Mouse (Mus musculus) liver, embryonic 13.5 days (tissue): ENCODE results near the gene Fxr1. TPM values are rescaled to one million over a fixed set of nuclear protein-coding genes. Genes with fewer than 3 reads are reported as not detected.

Experiments
- ATAC-seq: fragments of 200-750 bp; cut with Nextera tagmentation; 2 replicates; pipeline ENCODE4 v1.8.0; 2017; ENCODE audit warnings: low read depth, mild to moderate bottlenecking, moderate number of reproducible peaks, moderate library complexity
- DNase-seq: peaks from one replicate; pipeline ENCODE4 v3.0.0; 2022
- H3K27ac ChIP-seq: fragments of 300-500 bp; sonication (generic); 2 replicates; pipeline ENCODE4 v1.5.1; 2015; ENCODE audit warnings: moderate library complexity, mild to moderate bottlenecking, inconsistent platforms
- H3K27me3 ChIP-seq: fragments of 300-500 bp; sonication (generic); 2 replicates; pipeline ENCODE4 v1.6.1; 2015; ENCODE audit warnings: mild to moderate bottlenecking, inconsistent platforms
- H3K36me3 ChIP-seq: fragments of 300-500 bp; sonication (generic); 2 replicates; pipeline ENCODE4 v1.6.1; 2015; ENCODE audit warnings: mild to moderate bottlenecking, inconsistent platforms
- H3K4me1 ChIP-seq: fragments of 300-500 bp; sonication (generic); replicated peaks from 2 replicates; pipeline ENCODE4 v1.6.1; 2015; ENCODE audit warnings: inconsistent platforms
- H3K4me2 ChIP-seq: fragments of 300-500 bp; sonication (generic); 2 replicates; pipeline ENCODE4 v1.6.1; 2015; ENCODE audit warnings: inconsistent platforms, mild to moderate bottlenecking, moderate library complexity
- H3K4me3 ChIP-seq: fragments of 300-500 bp; sonication (generic); replicated peaks from 2 replicates; pipeline ENCODE4 v1.5.1; 2015; ENCODE audit warnings: mild to moderate bottlenecking, inconsistent platforms
- H3K9ac ChIP-seq: fragments of 300-500 bp; sonication (generic); 2 replicates; pipeline ENCODE4 v1.6.1; 2015; ENCODE audit warnings: mild to moderate bottlenecking, inconsistent platforms
- H3K9me3 ChIP-seq: fragments of 300-500 bp; sonication (generic); replicated peaks from 2 replicates; pipeline ENCODE4 v1.6.1; 2016; ENCODE audit warnings: inconsistent platforms
- WGBS: fragments of 180-500 bp; shearing (Covaris S2); methylation state at CpG from one replicate; pipeline ENCODE4 v1.1.7; 2015; ENCODE audit not compliant: insufficient replicate concordance; 5-methylcytosine and 5-hydroxymethylcytosine counted together
- polyA plus RNA-seq: library from polyadenylated mRNA; unstranded; fragments of >200 nt; fragmentation: Nextera tagmentation; extraction: Ambion mirVana; gene quantifications from 2 replicates; pipeline ENCODE4 v1.2.1, GENCODE M21; 2015

Fxr1 gene
- polyA plus RNA-seq, 1 experiment from 2014 or later: 31.9 TPM

DNA sequence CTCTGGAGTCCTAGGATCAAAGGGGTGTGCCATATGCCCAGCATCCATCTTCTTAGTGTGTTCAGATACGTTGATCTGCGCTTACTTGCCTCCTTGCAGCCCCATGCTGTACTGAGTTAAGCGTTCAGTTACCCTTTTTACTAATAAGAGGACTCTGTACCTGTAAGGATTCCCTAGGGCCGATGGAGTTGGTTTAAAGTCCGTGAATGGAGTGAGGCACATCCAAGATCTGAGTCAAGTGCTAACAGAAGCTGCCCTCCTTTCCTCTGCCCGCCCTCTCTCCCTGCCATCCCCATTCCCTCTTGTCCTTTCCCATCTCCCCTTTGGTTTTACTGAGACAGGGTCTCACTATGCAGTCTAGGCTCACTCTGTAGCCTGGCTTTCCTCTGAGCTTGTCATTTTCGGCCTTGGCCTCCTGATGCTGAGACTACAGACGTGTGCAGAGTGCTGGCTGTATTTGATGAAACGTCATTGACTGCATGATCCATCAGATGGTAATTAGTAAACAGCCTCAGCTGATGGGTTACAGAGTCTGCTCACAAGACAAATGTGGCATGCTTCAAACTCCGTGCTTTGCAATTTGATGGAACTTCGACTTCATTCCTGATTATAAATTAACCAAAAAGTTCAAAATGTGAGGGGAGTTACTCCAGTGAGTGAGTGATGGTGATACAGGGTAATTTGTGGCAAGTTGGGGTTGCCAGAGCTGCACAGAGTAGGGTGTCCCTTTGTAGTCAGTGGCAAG is 92.4 kb downstream of the Fxr1 start:
- H3K27ac ChIP-seq: no peak overlapping the region
- H3K27me3 ChIP-seq: no peaks in the 10 kb centered on the region; the same call in 1 of the 2 replicates
- no peak for ATAC-seq

DNA sequence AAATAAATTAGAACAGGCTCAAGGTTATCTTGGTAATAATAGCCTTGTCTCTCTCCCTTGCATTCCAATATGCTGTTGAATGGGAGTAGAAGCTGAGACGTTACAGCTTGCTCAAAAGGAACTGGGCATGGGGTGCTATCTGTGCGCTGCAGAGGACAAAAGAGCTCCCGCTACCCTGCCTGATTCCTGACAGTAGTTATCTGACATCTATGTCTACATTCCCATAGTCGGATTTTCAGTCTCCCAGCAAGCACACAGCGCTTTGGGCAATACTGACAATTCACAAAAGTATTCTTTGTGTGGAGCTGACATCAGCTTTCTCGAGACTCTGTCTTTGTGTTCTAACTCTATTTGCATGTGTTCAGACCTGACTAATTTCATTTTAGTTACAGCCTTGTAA is 96.1 kb downstream of the Fxr1 start:
- DNase-seq (no peak), ATAC-seq (no peak)
- no peak overlapping the region for H3K4me3 ChIP-seq

More for the DNA sequence above, 92.4 kb downstream of the Fxr1 start:
- Histone ChIP-seq H3K9me3 (no peaks in the 10 kb centered on the region), H3K9ac (no peak overlapping the region), H3K4me3 (no peak overlapping the region), H3K4me1 (no peaks in the 10 kb centered on the region), H3K36me3 (no peaks in the 10 kb centered on the region), H3K4me2 (no peak overlapping the region)
- no peak for DNase-seq
- WGBS: 52% methylated on average over 11 of the region's 11 CpGs

DNA sequence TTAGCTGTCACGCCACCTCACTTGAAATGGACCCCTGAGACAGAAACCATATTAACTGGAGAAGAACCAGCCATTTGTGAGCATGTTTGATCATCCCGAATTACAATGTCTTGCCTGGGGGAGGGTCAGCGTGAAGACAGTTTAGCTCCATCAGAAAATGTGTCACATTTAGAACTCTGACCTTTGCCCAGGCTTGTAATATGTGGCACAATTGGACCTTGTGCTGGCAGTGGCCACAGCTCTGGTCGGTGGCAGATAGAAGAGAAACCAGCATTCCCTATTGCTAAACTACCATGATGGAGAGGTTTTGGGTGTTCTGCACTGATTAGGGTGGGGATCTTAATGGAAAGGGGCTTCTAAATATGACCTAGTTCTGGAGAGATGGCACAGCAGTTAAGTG is 100.1 kb downstream of the Fxr1 start:
- Histone ChIP-seq H3K4me1 (no peaks in the 10 kb centered on the region), H3K4me2 (no peak overlapping the region), H3K27ac (no peak overlapping the region), H3K4me3 (no peak overlapping the region), H3K9me3 (no peaks in the 10 kb centered on the region), H3K27me3 (no peaks in the 10 kb centered on the region), H3K9ac (no peak overlapping the region), H3K36me3 (no peaks in the 10 kb centered on the region)
- 47% methylated on average over 4 of the region's 4 CpGs for WGBS
- ATAC-seq: no peak
- no peak for DNase-seq

More for the DNA sequence above, 96.1 kb downstream of the Fxr1 start:
- Histone ChIP-seq H3K4me1 (no peaks in the 10 kb centered on the region), H3K36me3 (no peaks in the 10 kb centered on the region), H3K27me3 (no peaks in the 10 kb centered on the region), H3K9me3 (no peaks in the 10 kb centered on the region), H3K4me2 (no peak overlapping the region), H3K9ac (no peak overlapping the region), H3K27ac (no peak overlapping the region)
- 59% methylated on average over 6 of the region's 6 CpGs for WGBS

Other genes starting within 250 kb of the Fxr1 start
- gene Ttc14, start 220.1 kb upstream of the Fxr1 start, polyA plus RNA-seq: 30.5 and 31.5 TPM in 2 replicates
- 0.09 and 0.24 TPM in 2 replicates for gene Ccdc39, start 175.6 kb upstream of the Fxr1 start, polyA plus RNA-seq
- 164 and 176 TPM in 2 replicates for gene Dnajc19, start 61.4 kb downstream of the Fxr1 start, polyA plus RNA-seq